Mouse (Mus musculus): ENCODE data around the gene Myh1. TPM values are rescaled to one million over a fixed set of nuclear protein-coding genes. Genes with fewer than 3 reads are reported as not detected.

The Myh1 gene
- polyA plus RNA-seq, 1 experiment from 2014 or later, result not detected

DNA sequence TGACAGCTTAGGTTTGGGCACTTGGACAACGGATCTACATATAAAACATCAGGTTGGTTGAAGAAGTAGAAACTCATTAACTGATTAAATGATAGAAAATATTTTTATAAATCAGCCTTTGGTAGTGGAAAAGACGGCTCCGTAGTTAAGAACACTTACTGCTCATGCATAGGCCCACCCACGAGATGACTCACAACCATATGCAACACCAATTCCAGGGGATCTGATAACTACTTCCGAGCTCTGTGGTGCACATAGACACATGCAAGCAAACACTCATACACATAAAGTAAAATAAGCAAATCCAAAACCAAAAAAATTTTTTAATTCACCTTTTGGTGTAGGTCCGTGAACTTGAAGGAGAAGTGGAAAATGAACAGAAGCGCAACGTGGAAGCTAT, 22.0 kb downstream of the Myh1 start:
- H3K36me3 ChIP-seq (ENCODE audit: control insufficient read depth, insufficient read depth, low read length), result no peaks in the 10 kb centered on the region
- no peak for ATAC-seq
- WGBS, result 90% methylated on average over 8 of the region's 8 CpGs

GRCm38 (mm10) chr11:67224466-67224865, 24.6 kb downstream of the Myh1 start:
- H3K4me1 ChIP-seq (ENCODE audit: control insufficient read depth, insufficient read depth, low read length), result no peaks in the 10 kb centered on the region
- 83% methylated on average over 3 of the region's 3 CpGs for WGBS
- no peak overlapping the region for H3K27ac ChIP-seq (ENCODE audit: low read length)
- H3K27me3 ChIP-seq (replicated peaks; ENCODE audit: control insufficient read depth, insufficient read depth, low read length), result no peaks in the 10 kb centered on the region
- H3K4me2 ChIP-seq (ENCODE audit: low read depth, low read length), result no peak overlapping the region
- H3K9ac ChIP-seq (ENCODE audit: low read depth, low read length), result no peak overlapping the region
- H3K4me3 ChIP-seq (ENCODE audit: low read length), result no peak overlapping the region
- no peaks in the 10 kb centered on the region for H3K9me3 ChIP-seq (ENCODE audit: control insufficient read depth, low read length)
- ATAC-seq, result no peak
- H3K36me3 ChIP-seq (ENCODE audit: control insufficient read depth, insufficient read depth, low read length), result no peaks in the 10 kb centered on the region

More for the DNA sequence above, 22.0 kb downstream of the Myh1 start:
- Histone ChIP-seq H3K9ac (ENCODE audit: low read depth, low read length) (no peak overlapping the region), H3K9me3 (ENCODE audit: control insufficient read depth, low read length) (no peaks in the 10 kb centered on the region), H3K4me3 (ENCODE audit: low read length) (no peak overlapping the region), H3K27me3 (replicated peaks; ENCODE audit: control insufficient read depth, insufficient read depth, low read length) (no peaks in the 10 kb centered on the region), H3K27ac (ENCODE audit: low read length) (no peak overlapping the region), H3K4me2 (ENCODE audit: low read depth, low read length) (no peak overlapping the region), H3K4me1 (ENCODE audit: control insufficient read depth, insufficient read depth, low read length) (no peaks in the 10 kb centered on the region)

DNA sequence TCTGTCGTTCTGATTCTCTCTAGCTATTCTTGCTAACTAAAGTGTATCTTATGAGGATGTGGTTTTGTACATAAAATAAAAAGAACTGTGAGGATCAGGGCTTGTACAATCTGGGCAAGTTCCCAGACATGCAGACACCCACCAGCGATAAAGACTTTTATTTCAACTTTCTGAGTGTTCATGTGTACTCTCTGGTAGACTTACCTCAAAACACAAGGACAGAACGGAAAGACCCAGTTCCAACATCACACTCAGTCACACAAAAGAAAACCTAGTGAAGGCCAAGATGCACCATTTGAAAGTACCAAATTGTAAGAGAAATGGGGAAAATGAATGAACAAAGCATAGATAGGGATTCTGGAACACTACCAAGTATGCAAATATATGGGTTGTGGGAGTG, 28.9 kb downstream of the Myh1 start:
- Histone ChIP-seq H3K36me3 (ENCODE audit: control insufficient read depth, insufficient read depth, low read length) (no peaks in the 10 kb centered on the region), H3K4me2 (ENCODE audit: low read depth, low read length) (no peak overlapping the region), H3K4me3 (ENCODE audit: low read length) (no peak overlapping the region), H3K27ac (ENCODE audit: low read length) (no peak overlapping the region), H3K9me3 (ENCODE audit: control insufficient read depth, low read length) (no peaks in the 10 kb centered on the region), H3K9ac (ENCODE audit: low read depth, low read length) (no peak overlapping the region), H3K27me3 (replicated peaks; ENCODE audit: control insufficient read depth, insufficient read depth, low read length) (no peaks in the 10 kb centered on the region), H3K4me1 (ENCODE audit: control insufficient read depth, insufficient read depth, low read length) (no peaks in the 10 kb centered on the region)
- WGBS, result 72% methylated on average over 3 of the region's 3 CpGs
- ATAC-seq, result no peak

DNA sequence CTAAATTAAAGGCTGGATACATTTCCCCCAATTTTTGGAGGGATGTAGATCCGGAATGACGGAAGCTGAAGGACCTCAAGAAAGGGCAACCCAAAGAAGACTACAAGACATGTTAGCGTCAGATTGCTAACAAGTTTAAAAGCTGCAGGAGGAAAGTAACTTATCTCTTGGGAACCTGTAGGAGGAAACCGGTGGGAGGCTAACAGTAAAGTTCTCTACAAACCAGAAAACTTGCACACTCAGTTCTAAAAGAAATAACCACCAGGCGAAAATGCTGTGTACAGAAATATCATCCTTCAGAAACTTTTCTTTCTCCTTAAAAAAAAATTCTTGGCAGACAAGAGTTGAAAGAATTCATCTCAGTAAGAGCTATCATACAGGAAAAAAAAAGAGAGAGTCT, 29.3 kb downstream of the Myh1 start:
- no peak overlapping the region for H3K9ac ChIP-seq (ENCODE audit: low read depth, low read length)
- WGBS, result 78% methylated on average over 5 of the region's 5 CpGs

GRCm38 (mm10) chr11:67229946-67230345, 30.1 kb downstream of the Myh1 start:
- Histone ChIP-seq H3K4me3 (ENCODE audit: low read length) (no peak overlapping the region), H3K27ac (ENCODE audit: low read length) (no peak overlapping the region), H3K4me1 (ENCODE audit: control insufficient read depth, insufficient read depth, low read length) (no peaks in the 10 kb centered on the region), H3K27me3 (replicated peaks; ENCODE audit: control insufficient read depth, insufficient read depth, low read length) (no peaks in the 10 kb centered on the region), H3K9me3 (ENCODE audit: control insufficient read depth, low read length) (no peaks in the 10 kb centered on the region), H3K4me2 (ENCODE audit: low read depth, low read length) (no peak overlapping the region), H3K36me3 (ENCODE audit: control insufficient read depth, insufficient read depth, low read length) (no peaks in the 10 kb centered on the region), H3K9ac (ENCODE audit: low read depth, low read length) (no peak overlapping the region)
- 82% methylated on average over 2 of the region's 2 CpGs for WGBS
- no peak for ATAC-seq

More for the DNA sequence above, 29.3 kb downstream of the Myh1 start:
- no peak for ATAC-seq
- H3K27me3 ChIP-seq (replicated peaks; ENCODE audit: control insufficient read depth, insufficient read depth, low read length), result no peaks in the 10 kb centered on the region
- no peaks in the 10 kb centered on the region for H3K9me3 ChIP-seq (ENCODE audit: control insufficient read depth, low read length)
- H3K4me1 ChIP-seq (ENCODE audit: control insufficient read depth, insufficient read depth, low read length), result no peaks in the 10 kb centered on the region
- H3K36me3 ChIP-seq (ENCODE audit: control insufficient read depth, insufficient read depth, low read length), result no peaks in the 10 kb centered on the region
- H3K27ac ChIP-seq (ENCODE audit: low read length), result no peak overlapping the region
- H3K4me3 ChIP-seq (ENCODE audit: low read length), result no peak overlapping the region
- no peak overlapping the region for H3K4me2 ChIP-seq (ENCODE audit: low read depth, low read length)

DNA sequence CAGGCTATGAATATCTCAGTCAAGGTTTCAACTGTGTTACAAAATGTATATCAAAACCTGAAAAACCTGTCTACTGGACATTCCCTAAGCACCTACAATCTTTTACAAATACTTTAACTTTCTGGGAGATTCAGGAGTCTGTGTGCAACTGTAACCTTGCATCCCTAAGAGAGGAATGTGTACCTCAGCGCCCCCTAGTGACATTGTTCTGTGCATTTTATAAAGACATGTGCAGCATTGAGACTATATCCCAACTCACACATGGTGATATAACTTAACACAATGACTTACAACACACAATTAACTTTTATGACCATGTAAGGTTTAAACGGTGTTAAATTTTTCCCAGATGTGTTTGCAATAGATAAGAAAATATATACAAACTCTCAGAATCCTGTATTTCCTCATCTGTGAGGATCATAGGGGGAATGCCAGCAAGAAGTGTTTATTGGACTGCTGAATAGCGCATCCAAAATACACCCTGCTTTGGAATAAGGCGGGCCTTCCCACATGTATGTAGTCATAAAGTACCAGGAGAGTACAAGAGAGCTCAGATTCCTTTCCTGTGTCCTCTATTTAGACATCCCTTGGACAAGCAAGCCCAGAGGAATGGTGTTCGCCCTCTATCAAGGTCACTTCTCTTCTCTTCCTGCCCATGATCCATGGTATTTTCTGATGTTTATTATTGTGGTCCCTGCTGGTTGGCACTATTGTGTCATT, 35.9 kb downstream of the Myh1 start:
- no peaks in the 10 kb centered on the region for H3K36me3 ChIP-seq (ENCODE audit: control insufficient read depth, insufficient read depth, low read length)
- no peaks in the 10 kb centered on the region for H3K27me3 ChIP-seq (replicated peaks; ENCODE audit: control insufficient read depth, insufficient read depth, low read length)
- no peak overlapping the region for H3K4me2 ChIP-seq (ENCODE audit: low read depth, low read length)
- H3K9me3 ChIP-seq (ENCODE audit: control insufficient read depth, low read length), result no peaks in the 10 kb centered on the region
- no peak overlapping the region for H3K27ac ChIP-seq (ENCODE audit: low read length)
- no peaks in the 10 kb centered on the region for H3K4me1 ChIP-seq (ENCODE audit: control insufficient read depth, insufficient read depth, low read length)
- no peak for ATAC-seq
- H3K9ac ChIP-seq (ENCODE audit: low read depth, low read length), result no peak overlapping the region
- WGBS, result 58% methylated on average over 5 of the region's 5 CpGs
- no peak overlapping the region for H3K4me3 ChIP-seq (ENCODE audit: low read length)

DNA sequence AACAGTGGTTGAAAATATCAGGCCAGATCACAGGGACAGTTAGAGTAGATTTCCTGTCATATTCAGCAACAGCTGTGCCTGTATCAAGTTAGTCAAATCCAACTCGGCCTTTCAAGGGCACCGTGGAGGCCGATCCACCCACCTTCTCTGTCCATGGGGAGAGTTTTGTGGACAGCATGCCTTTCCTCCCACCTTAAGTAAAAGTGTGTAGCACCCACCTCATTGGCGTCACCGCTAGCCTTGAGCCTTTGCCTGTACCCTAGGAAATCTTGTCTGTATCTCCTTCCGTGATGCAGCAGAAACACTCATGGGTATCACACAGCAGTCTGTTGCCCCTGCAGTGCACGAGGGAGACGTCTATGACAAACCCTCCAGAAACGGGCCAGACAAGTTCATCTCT, 36.9 kb downstream of the Myh1 start:
- no peaks in the 10 kb centered on the region for H3K4me1 ChIP-seq (ENCODE audit: control insufficient read depth, insufficient read depth, low read length)
- H3K36me3 ChIP-seq (ENCODE audit: control insufficient read depth, insufficient read depth, low read length), result no peaks in the 10 kb centered on the region
- 86% methylated on average over 9 of the region's 9 CpGs for WGBS
- no peaks in the 10 kb centered on the region for H3K27me3 ChIP-seq (replicated peaks; ENCODE audit: control insufficient read depth, insufficient read depth, low read length)
- H3K9ac ChIP-seq (ENCODE audit: low read depth, low read length), result no peak overlapping the region
- ATAC-seq, result no peak
- H3K4me2 ChIP-seq (ENCODE audit: low read depth, low read length), result no peak overlapping the region
- H3K9me3 ChIP-seq (ENCODE audit: control insufficient read depth, low read length), result no peaks in the 10 kb centered on the region
- H3K4me3 ChIP-seq (ENCODE audit: low read length), result no peak overlapping the region
- H3K27ac ChIP-seq (ENCODE audit: low read length), result no peak overlapping the region

GRCm38 (mm10) chr11:67237481-67238079, 37.7 kb downstream of the Myh1 start, which contains the start of gene Myh4:
Gene Myh4, plus strand, starts transcription at chr11:67238029.
- Histone ChIP-seq H3K27me3 (replicated peaks; ENCODE audit: control insufficient read depth, insufficient read depth, low read length) (no peaks in the 10 kb centered on the region), H3K4me1 (ENCODE audit: control insufficient read depth, insufficient read depth, low read length) (no peaks in the 10 kb centered on the region), H3K9ac (ENCODE audit: low read depth, low read length) (no peak within 1 kb of the TSS), H3K36me3 (ENCODE audit: control insufficient read depth, insufficient read depth, low read length) (no peaks in the 10 kb centered on the region), H3K4me3 (ENCODE audit: low read length) (no peak within 1 kb of the TSS), H3K9me3 (ENCODE audit: control insufficient read depth, low read length) (no peaks in the 10 kb centered on the region), H3K4me2 (ENCODE audit: low read depth, low read length) (no peak within 1 kb of the TSS), H3K27ac (ENCODE audit: low read length) (no peak within 1 kb of the TSS)
- ATAC-seq, result no peak
- 80% methylated on average over 5 of the region's 5 CpGs for WGBS

GRCm38 (mm10) chr11:67241051-67241450, 41.2 kb downstream of the Myh1 start:
- H3K4me2 ChIP-seq (ENCODE audit: low read depth, low read length), result no peak overlapping the region
- ATAC-seq, result no peak
- H3K4me1 ChIP-seq (ENCODE audit: control insufficient read depth, insufficient read depth, low read length), result no peaks in the 10 kb centered on the region
- H3K36me3 ChIP-seq (ENCODE audit: control insufficient read depth, insufficient read depth, low read length), result no peaks in the 10 kb centered on the region
- no peak overlapping the region for H3K9ac ChIP-seq (ENCODE audit: low read depth, low read length)
- H3K9me3 ChIP-seq (ENCODE audit: control insufficient read depth, low read length), result no peaks in the 10 kb centered on the region
- no peak overlapping the region for H3K4me3 ChIP-seq (ENCODE audit: low read length)
- no peaks in the 10 kb centered on the region for H3K27me3 ChIP-seq (replicated peaks; ENCODE audit: control insufficient read depth, insufficient read depth, low read length)
- WGBS, result 80% methylated on average over 6 of the region's 6 CpGs
- H3K27ac ChIP-seq (ENCODE audit: low read length), result no peak overlapping the region

All from intestine, embryonic 16.5 days (tissue).